Mouse (Mus musculus) heart, postnatal 0 days (tissue): ENCODE data around the gene Efnb2. TPM values are rescaled to one million over a fixed set of nuclear protein-coding genes. Genes with fewer than 3 reads are reported as not detected.

Source experiments
- ATAC-seq: fragments of 200-750 bp; cut with Nextera tagmentation; 2 replicates; pipeline ENCODE4 v1.8.0; 2017; ENCODE audit warnings: low read depth, moderate number of reproducible peaks, moderate library complexity; ENCODE audit not compliant: insufficient read depth
- DNase-seq: peaks from one replicate; pipeline ENCODE4 v3.0.0-alpha.2; 2016; ENCODE audit warnings: low spot score
- H3K27ac ChIP-seq: fragments of 300-500 bp; sonication (generic); 2 replicates; pipeline ENCODE4 v1.5.1; 2014; ENCODE audit warnings: low read depth, mild to moderate bottlenecking
- H3K27me3 ChIP-seq: fragments of 300-500 bp; sonication (generic); 2 replicates; pipeline ENCODE4 v1.6.1; 2014; ENCODE audit warnings: low read length, mixed read lengths; ENCODE audit not compliant: control insufficient read depth, insufficient read depth
- H3K36me3 ChIP-seq: fragments of 300-500 bp; sonication (generic); replicated peaks from 2 replicates; pipeline ENCODE4 v1.6.1; 2014; ENCODE audit warnings: low read length, mixed read lengths; ENCODE audit not compliant: control insufficient read depth, insufficient read depth
- H3K4me1 ChIP-seq: fragments of 300-500 bp; sonication (generic); 2 replicates; pipeline ENCODE4 v1.6.1; 2014; ENCODE audit warnings: antibody characterized with exemption; ENCODE audit not compliant: control insufficient read depth, insufficient read depth
- H3K4me2 ChIP-seq: fragments of 300-500 bp; sonication (generic); 2 replicates; pipeline ENCODE4 v1.6.1; 2014; ENCODE audit warnings: low read depth, mild to moderate bottlenecking, low read length, moderate library complexity
- H3K4me3 ChIP-seq: fragments of 300-500 bp; sonication (generic); 2 replicates; pipeline ENCODE4 v1.5.1; 2014; ENCODE audit warnings: low read depth, low read length
- H3K9ac ChIP-seq: fragments of 300-500 bp; sonication (generic); replicated peaks from 2 replicates; pipeline ENCODE4 v1.6.1; 2014; ENCODE audit warnings: low read depth, low read length, mixed read lengths
- H3K9me3 ChIP-seq: fragments of 300-500 bp; sonication (generic); replicated peaks from 2 replicates; pipeline ENCODE4 v1.6.1; 2016; ENCODE audit warnings: low read length; ENCODE audit not compliant: control insufficient read depth
- CTCF ChIP-seq: IDR thresholded peaks from 2 replicates; pipeline ENCODE4 v1.5.1; 2016; ENCODE audit warnings: antibody characterized with exemption, control low read depth, low read depth
- EP300 ChIP-seq: IDR thresholded peaks from 2 replicates; pipeline ENCODE4 v1.6.1; 2016; ENCODE audit warnings: antibody characterized with exemption, low read depth
- WGBS: fragments of 180-500 bp; shearing (Covaris S2); extraction: QIAGEN DNeasy Blood & Tissue Kit; methylation state at CpG from one replicate; pipeline ENCODE4 v1.1.7; 2014; 5-methylcytosine and 5-hydroxymethylcytosine counted together
- polyA plus RNA-seq: library from polyadenylated mRNA; unstranded; fragments of >200 nt; fragmentation: Nextera tagmentation; extraction: Ambion mirVana; gene quantifications from 2 replicates; pipeline ENCODE4 v1.2.1, GENCODE M21; 2015
- total RNA-seq: library from RNA; depleted of rRNA; stranded (reverse); fragments of >200 nt; gene quantifications from 2 replicates; pipeline ENCODE4 v1.2.3, GENCODE M21; 2014; ENCODE audit warnings: low replicate concordance

Gene Efnb2
- total and polyA plus RNA-seq, 2 experiments from 2014 or later: 6.2 to 13.8 TPM

- Histone ChIP-seq H3K36me3 (no peaks in the 10 kb centered on the region), H3K4me3 (no peak overlapping the region), H3K9ac (no peak overlapping the region), H3K27me3 (no peaks in the 10 kb centered on the region), H3K9me3 (no peaks in the 10 kb centered on the region), H3K4me2 (no peak overlapping the region), H3K27ac (no peak overlapping the region), H3K4me1 (no peaks in the 10 kb centered on the region)
- DNase-seq: no peak
- 71% methylated on average over 4 of the region's 4 CpGs for WGBS
- no peak for TF ChIP-seq EP300
- TF ChIP-seq CTCF: no peak
- no peak for ATAC-seq
These were observed 77.6 kb downstream of the Efnb2 start for GRCm38 (mm10) chr8:8583290-8583980.

- DNase-seq (no peak), ATAC-seq (no peak)
- H3K9ac ChIP-seq: no peak overlapping the region
- H3K4me3 ChIP-seq: no peak overlapping the region
- 83% methylated on average over 11 of the region's 11 CpGs for WGBS
- no peaks in the 10 kb centered on the region for H3K4me1 ChIP-seq
- no peaks in the 10 kb centered on the region for H3K36me3 ChIP-seq
- H3K9me3 ChIP-seq: no peaks in the 10 kb centered on the region
- no peak overlapping the region for H3K27ac ChIP-seq
- H3K4me2 ChIP-seq: no peak overlapping the region
- no peak for TF ChIP-seq CTCF
- no peak for TF ChIP-seq EP300
- no peaks in the 10 kb centered on the region for H3K27me3 ChIP-seq
These were observed 83.2 kb downstream of the Efnb2 start for GRCm38 (mm10) chr8:8577770-8578303.

GRCm38 (mm10) chr8:8576833-8577232 is 84.2 kb downstream of the Efnb2 start:
- DNase-seq: no peak
- H3K4me3 ChIP-seq: no peak overlapping the region
- TF ChIP-seq EP300: no peak
- TF ChIP-seq CTCF: no peak
- H3K4me2 ChIP-seq: no peak overlapping the region
- H3K27me3 ChIP-seq: no peaks in the 10 kb centered on the region
- H3K4me1 ChIP-seq: no peaks in the 10 kb centered on the region
- no peak overlapping the region for H3K9ac ChIP-seq
- H3K27ac ChIP-seq: no peak overlapping the region
- no peak for ATAC-seq
- no peaks in the 10 kb centered on the region for H3K36me3 ChIP-seq
- no peaks in the 10 kb centered on the region for H3K9me3 ChIP-seq
- 71% methylated on average over 6 of the region's 6 CpGs for WGBS

GRCm38 (mm10) chr8:8576286-8576685 is 84.8 kb downstream of the Efnb2 start:
- H3K4me3 ChIP-seq: no peak overlapping the region
- ATAC-seq (no peak), DNase-seq (no peak)
- no peak overlapping the region for H3K4me2 ChIP-seq
- no peak overlapping the region for H3K9ac ChIP-seq
- WGBS: 20% methylated on average over 6 of the region's 6 CpGs
- no peaks in the 10 kb centered on the region for H3K36me3 ChIP-seq
- no peaks in the 10 kb centered on the region for H3K27me3 ChIP-seq
- no peak for TF ChIP-seq CTCF
- no peaks in the 10 kb centered on the region for H3K9me3 ChIP-seq
- no peak overlapping the region for H3K27ac ChIP-seq
- H3K4me1 ChIP-seq: no peaks in the 10 kb centered on the region

GRCm38 (mm10) chr8:8574521-8575499 is 86.2 kb downstream of the Efnb2 start:
- H3K4me3 ChIP-seq: no peak overlapping the region
- ATAC-seq (no peak), DNase-seq (no peak)
- H3K4me2 ChIP-seq: no peak overlapping the region
- WGBS: 85% methylated on average over 19 of the region's 19 CpGs
- H3K36me3 ChIP-seq: no peaks in the 10 kb centered on the region
- no peaks in the 10 kb centered on the region for H3K4me1 ChIP-seq
- H3K27me3 ChIP-seq: no peaks in the 10 kb centered on the region
- H3K9me3 ChIP-seq: no peaks in the 10 kb centered on the region
- no peak overlapping the region for H3K27ac ChIP-seq
- H3K9ac ChIP-seq: no peak overlapping the region
- TF ChIP-seq EP300: no peak
- TF ChIP-seq CTCF: no peak
